Mouse (Mus musculus): Measurements from ENCODE around the gene Ppp1r15a. TPM values are rescaled to one million over a fixed set of nuclear protein-coding genes. Genes with fewer than 3 reads are reported as not detected.
"Not testable (repeated sequence)": the region's sequence is repeated elsewhere in the genome, so short reads cannot be mapped to it uniquely, and the experiment has no call there.

The Ppp1r15a gene
- polyA plus RNA-seq, 1 experiment from 2014 or later: 21.6 TPM

GRCm38 (mm10) chr7:45519345-45520120 is 6.5 kb downstream of the Ppp1r15a start:
- Histone ChIP-seq H3K4me3 (ENCODE audit: low read depth, low read length) (no peak overlapping the region), H3K4me1 (replicated peaks; ENCODE audit: control insufficient read depth, insufficient read depth) (0 out of 2 replicates have a peak, but pooled peaks cover 3% of the 10 kb centered on the region), H3K4me2 (replicated peaks; ENCODE audit: low read depth) (no peak overlapping the region), H3K36me3 (ENCODE audit: control insufficient read depth, insufficient read depth, low read length) (peaks cover 4% of the 10 kb centered on the region; the same call in 1 of the 2 replicates), H3K27me3 (ENCODE audit: control insufficient read depth, insufficient read depth, low read length) (no peaks in the 10 kb centered on the region), H3K9ac (ENCODE audit: low read length) (no peak overlapping the region), H3K9me3 (ENCODE audit: control insufficient read depth, low read length) (no peaks in the 10 kb centered on the region), H3K27ac (replicated peaks) (no peak overlapping the region)
- no peak for DNase-seq (ENCODE audit: low spot score)
- WGBS: 72% methylated on average over 8 of the region's 8 CpGs
- no peak for ATAC-seq (ENCODE audit: low FRiP score, low TSS enrichment)
- TF ChIP-seq CTCF (IDR thresholded peaks at IDR 0.05; ENCODE audit: low read depth): no peak
- no peak for TF ChIP-seq EP300 (optimal IDR thresholded peaks at IDR 0.05)

GRCm38 (mm10) chr7:45518618-45519017 is 7.5 kb downstream of the Ppp1r15a start:
- H3K9me3 ChIP-seq (ENCODE audit: control insufficient read depth, low read length): no peaks in the 10 kb centered on the region
- DNase-seq (ENCODE audit: low spot score): no peak
- no peaks in the 10 kb centered on the region for H3K27me3 ChIP-seq (ENCODE audit: control insufficient read depth, insufficient read depth, low read length)
- no peak overlapping the region for H3K27ac ChIP-seq (replicated peaks)
- 94% methylated on average over 16 of the region's 16 CpGs for WGBS
- H3K9ac ChIP-seq (ENCODE audit: low read length): no peak overlapping the region
- peaks cover 4% of the 10 kb centered on the region; the same call in 1 of the 2 replicates for H3K36me3 ChIP-seq (ENCODE audit: control insufficient read depth, insufficient read depth, low read length)
- 0 out of 2 replicates have a peak, but pooled peaks cover 3% of the 10 kb centered on the region for H3K4me1 ChIP-seq (replicated peaks; ENCODE audit: control insufficient read depth, insufficient read depth)
- no peak for ATAC-seq (ENCODE audit: low FRiP score, low TSS enrichment)
- TF ChIP-seq CTCF (IDR thresholded peaks at IDR 0.05; ENCODE audit: low read depth): no peak
- no peak for TF ChIP-seq EP300 (optimal IDR thresholded peaks at IDR 0.05)
- no peak overlapping the region for H3K4me3 ChIP-seq (ENCODE audit: low read depth, low read length)
- no peak overlapping the region for H3K4me2 ChIP-seq (replicated peaks; ENCODE audit: low read depth)

- H3K4me3 ChIP-seq (ENCODE audit: low read depth, low read length); H3K9me3 ChIP-seq (ENCODE audit: control insufficient read depth, low read length); H3K27ac ChIP-seq (replicated peaks); H3K4me2 ChIP-seq (replicated peaks; ENCODE audit: low read depth); H3K9ac ChIP-seq (ENCODE audit: low read length); H3K27me3 ChIP-seq (ENCODE audit: control insufficient read depth, insufficient read depth, low read length); ATAC-seq (ENCODE audit: low FRiP score, low TSS enrichment); DNase-seq (ENCODE audit: low spot score); H3K4me1 ChIP-seq (replicated peaks; ENCODE audit: control insufficient read depth, insufficient read depth); H3K36me3 ChIP-seq (ENCODE audit: control insufficient read depth, insufficient read depth, low read length): not testable (repeated sequence)
- WGBS: 64% methylated on average over 5 of the region's 5 CpGs
- peak; percentile 47 for TF ChIP-seq CTCF (IDR thresholded peaks at IDR 0.05; ENCODE audit: low read depth)
These were observed 9.2 kb downstream of the Ppp1r15a start for GRCm38 (mm10) chr7:45516846-45517245.

GRCm38 (mm10) chr7:45515436-45515835 is 10.6 kb downstream of the Ppp1r15a start:
- H3K4me2 ChIP-seq (replicated peaks; ENCODE audit: low read depth): peak overlapping the region; percentile 29; the same call in 1 of the 2 replicates
- no peaks in the 10 kb centered on the region for H3K27me3 ChIP-seq (ENCODE audit: control insufficient read depth, insufficient read depth, low read length)
- ATAC-seq (ENCODE audit: low FRiP score, low TSS enrichment) (peak; percentile 35), DNase-seq (ENCODE audit: low spot score) (no peak)
- WGBS: 27% methylated on average over 16 of the region's 16 CpGs
- H3K4me3 ChIP-seq (ENCODE audit: low read depth, low read length): no peak overlapping the region
- no peak for TF ChIP-seq EP300 (optimal IDR thresholded peaks at IDR 0.05)
- TF ChIP-seq CTCF (IDR thresholded peaks at IDR 0.05; ENCODE audit: low read depth): no peak
- H3K9ac ChIP-seq (ENCODE audit: low read length): no peak overlapping the region
- H3K36me3 ChIP-seq (ENCODE audit: control insufficient read depth, insufficient read depth, low read length): no peaks in the 10 kb centered on the region
- no peaks in the 10 kb centered on the region for H3K9me3 ChIP-seq (ENCODE audit: control insufficient read depth, low read length)
- H3K27ac ChIP-seq (replicated peaks): 0 out of 2 replicates have a peak overlapping the region, but pooled peaks have one; percentile 4
- H3K4me1 ChIP-seq (replicated peaks; ENCODE audit: control insufficient read depth, insufficient read depth): no peaks in the 10 kb centered on the region

GRCm38 (mm10) chr7:45514411-45514810 is 11.7 kb downstream of the Ppp1r15a start:
- WGBS: 83% methylated on average over 7 of the region's 7 CpGs
- Histone ChIP-seq H3K36me3 (ENCODE audit: control insufficient read depth, insufficient read depth, low read length) (no peaks in the 10 kb centered on the region), H3K27ac (replicated peaks) (no peak overlapping the region), H3K4me1 (replicated peaks; ENCODE audit: control insufficient read depth, insufficient read depth) (peaks cover 2% of the 10 kb centered on the region; the same call in 1 of the 2 replicates), H3K4me3 (ENCODE audit: low read depth, low read length) (no peak overlapping the region), H3K9me3 (ENCODE audit: control insufficient read depth, low read length) (no peaks in the 10 kb centered on the region), H3K9ac (ENCODE audit: low read length) (no peak overlapping the region), H3K4me2 (replicated peaks; ENCODE audit: low read depth) (no peak overlapping the region), H3K27me3 (ENCODE audit: control insufficient read depth, insufficient read depth, low read length) (no peaks in the 10 kb centered on the region)
- DNase-seq (ENCODE audit: low spot score) (no peak), ATAC-seq (ENCODE audit: low FRiP score, low TSS enrichment) (no peak)
- no peak for TF ChIP-seq EP300 (optimal IDR thresholded peaks at IDR 0.05)
